Mouse (Mus musculus) C2C12 (cell line): ENCODE results near the gene Denr.

Source experiments
- CTCF ChIP-seq: IDR thresholded peaks from one replicate; pipeline ENCODE4 v1.5.1; 2011; ENCODE audit not compliant: control insufficient read depth, insufficient read depth, insufficient read length
- MAX ChIP-seq: IDR thresholded peaks from one replicate; pipeline ENCODE4 v1.6.1; 2011; ENCODE audit warnings: mild to moderate bottlenecking, control low read depth
- MYOG ChIP-seq: IDR thresholded peaks from one replicate; pipeline ENCODE4 v1.6.1; 2011; ENCODE audit not compliant: control insufficient read depth, insufficient read length; ENCODE audit errors: extremely low read depth
- USF1 ChIP-seq: IDR thresholded peaks from one replicate; pipeline ENCODE4 v1.6.1; 2011; ENCODE audit warnings: low read depth, mild to moderate bottlenecking, control low read depth, moderate library complexity

GRCm38 (mm10) chr5:123930508-123930989 is 23.6 kb downstream of the Denr start, which contains the start of gene Ccdc62:
- TF ChIP-seq CTCF (no peak), USF1 (no peak), MYOG (no peak), MAX (peak; percentile 47)
